Mouse (Mus musculus) myocyte (in vitro differentiated cells): ENCODE measurements around the gene Grin2a.

ENCODE experiments used
- CEBPB ChIP-seq: IDR thresholded peaks from 2 replicates; pipeline ENCODE4 v1.6.1; 2011; ENCODE audit warnings: mild to moderate bottlenecking, moderate library complexity; ENCODE audit not compliant: poor library complexity, insufficient read depth, severe bottlenecking
- MYOD1 ChIP-seq, 3 experiments: IDR thresholded peaks; one replicate each; pipeline ENCODE4 v1.6.1; 2011; ENCODE audit warnings: control low read depth in 2 of 3, low read depth in 2 of 3, mild to moderate bottlenecking in 2 of 3, moderate library complexity in 1 of 3; ENCODE audit not compliant: insufficient read length in 2 of 3, control insufficient read depth in 1 of 3
- POLR2A ChIP-seq: IDR thresholded peaks from one replicate; pipeline ENCODE4 v1.6.1; 2011; ENCODE audit warnings: low read depth, mild to moderate bottlenecking, control low read depth, moderate library complexity; ENCODE audit not compliant: insufficient read length
- POLR2AphosphoS2 ChIP-seq: IDR thresholded peaks from one replicate; pipeline ENCODE4 v1.6.1; 2011; ENCODE audit warnings: low read depth, control low read depth; ENCODE audit not compliant: insufficient read length
- TCF12 ChIP-seq: IDR thresholded peaks from one replicate; pipeline ENCODE4 v1.6.1; 2011; ENCODE audit warnings: mild to moderate bottlenecking, control low read depth; ENCODE audit not compliant: poor library complexity, insufficient read depth, severe bottlenecking
- USF1 ChIP-seq: IDR thresholded peaks from one replicate; pipeline ENCODE4 v1.6.1; 2011; ENCODE audit warnings: low read depth, mild to moderate bottlenecking, control low read depth, moderate library complexity

DNA sequence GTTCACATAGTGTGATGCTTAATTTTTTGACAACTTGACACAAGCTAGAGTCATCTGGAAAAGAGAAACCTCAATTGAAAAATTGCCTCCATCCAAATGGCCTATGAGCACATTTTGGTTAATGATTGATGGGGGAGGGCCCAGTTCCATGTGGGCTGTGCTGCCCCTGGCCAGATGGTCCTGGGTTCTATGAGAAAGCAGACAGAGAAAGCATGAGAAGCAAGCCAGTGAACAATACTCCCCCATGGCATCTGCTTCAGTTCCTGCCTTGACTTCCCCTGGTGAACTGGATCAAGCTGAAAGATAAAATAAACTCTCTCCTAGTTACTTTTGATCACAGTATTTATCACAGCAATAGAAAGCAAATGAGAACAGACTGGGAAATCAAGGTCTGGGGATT, 36.5 kb upstream of the Grin2a start:
- TF ChIP-seq POLR2A (no peak), USF1 (no peak), TCF12 (no peak), POLR2AphosphoS2 (no peak), MYOD1 (IDR thresholded peaks at IDR 0.05; ENCODE audit: control insufficient read depth in 1 of 3, insufficient read length in 2 of 3, low read depth in 2 of 3) (no peak), CEBPB (no peak)
